Mouse (Mus musculus) layer of hippocampus, postnatal 25 days (tissue): ENCODE measurements at regions not wholly inside any gene's neighbourhood (a gene's known extent, or its start where the extent isn't known, plus 50 kb on each side); places are given as distances from the start of the nearest gene placed in this dataset.

Source experiments
- DNase-seq, 2 experiments: peaks; one replicate each; pipeline ENCODE4 v3.0.0; 2022; ENCODE audit warnings: mixed read lengths in 2 of 2, low spot score in 1 of 2; ENCODE audit errors: extremely low spot score in 1 of 2

DNA sequence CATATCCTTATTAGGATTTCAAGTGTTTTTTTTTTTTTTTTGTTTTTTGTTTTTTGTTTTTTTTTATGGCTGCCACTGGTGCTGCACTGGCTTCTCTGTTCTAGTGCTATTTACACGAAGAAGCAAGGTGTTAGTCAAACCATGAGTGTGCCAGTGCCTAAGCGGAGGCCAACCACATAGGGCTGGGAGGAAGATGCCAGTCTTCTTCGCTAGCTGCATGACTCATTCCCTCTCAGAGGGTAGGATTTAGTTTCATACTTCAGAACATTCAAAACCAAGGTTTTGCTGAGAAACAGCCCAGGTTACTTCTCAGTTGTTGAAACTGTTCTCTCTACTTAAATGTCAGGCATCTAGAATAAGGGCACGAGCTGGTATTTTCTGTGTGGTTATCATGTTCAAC lies 72.6 kb downstream of the Icos start:
- DNase-seq, result no peak

DNA sequence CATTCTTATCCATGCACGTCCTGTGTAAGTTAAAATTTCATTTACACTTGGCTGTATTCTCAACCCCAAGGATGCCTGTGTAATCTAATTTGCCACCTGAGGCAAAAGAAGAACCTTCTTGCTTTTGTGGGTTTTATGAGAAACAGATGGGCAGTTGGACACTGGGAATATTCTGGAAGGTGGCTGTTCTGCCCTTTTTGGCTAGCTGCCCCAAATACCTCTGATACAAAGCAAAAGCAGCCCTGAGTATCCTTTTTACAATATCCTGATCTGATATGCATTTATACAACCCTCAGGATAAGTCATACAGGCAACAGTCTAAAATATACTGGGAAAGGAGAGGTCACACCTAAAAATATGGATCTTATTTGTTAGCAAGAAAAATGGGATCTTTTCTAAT lies 75.9 kb downstream of the Icos start:
- DNase-seq, result no peak

DNA sequence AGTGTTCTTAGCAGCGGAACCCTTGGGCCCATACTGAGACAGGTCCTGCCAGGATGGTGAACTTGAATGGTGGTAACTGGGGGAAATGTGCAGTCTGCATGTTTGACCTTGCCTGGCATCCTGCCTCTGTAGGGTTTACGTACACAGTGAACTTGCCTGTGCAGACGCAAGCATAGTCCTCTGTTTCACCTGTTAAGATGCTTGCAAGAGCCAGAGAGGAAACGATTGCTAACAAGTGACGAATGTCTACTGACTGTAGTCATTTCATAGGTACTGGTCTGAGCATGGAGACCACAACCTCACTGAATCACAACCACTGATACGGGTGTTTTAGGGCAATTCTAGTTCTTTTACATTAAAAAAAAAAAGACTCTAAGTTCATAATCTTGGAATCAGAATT lies 76.7 kb downstream of the Icos start:
- DNase-seq, result no peak

DNA sequence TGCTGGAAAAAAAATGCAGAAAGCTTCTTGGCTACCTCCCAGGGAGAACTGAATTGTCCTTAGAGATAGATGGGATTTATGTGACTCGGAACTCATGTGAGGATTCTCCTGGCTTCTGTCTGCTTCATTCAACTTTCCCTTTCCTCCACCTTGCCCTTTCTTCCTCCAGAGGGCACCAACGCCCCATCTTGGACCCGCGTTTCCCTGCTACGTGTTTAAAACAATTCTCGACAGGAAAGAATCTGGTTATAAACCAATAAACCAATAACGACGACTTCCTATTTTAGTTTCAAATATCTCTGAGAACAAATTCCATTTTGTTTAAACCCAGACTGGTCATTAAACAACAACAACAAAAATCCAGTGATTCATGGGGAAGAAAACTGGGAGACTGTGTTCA lies 77.4 kb downstream of the Icos start:
- peak; percentile 38 to 73 for DNase-seq

DNA sequence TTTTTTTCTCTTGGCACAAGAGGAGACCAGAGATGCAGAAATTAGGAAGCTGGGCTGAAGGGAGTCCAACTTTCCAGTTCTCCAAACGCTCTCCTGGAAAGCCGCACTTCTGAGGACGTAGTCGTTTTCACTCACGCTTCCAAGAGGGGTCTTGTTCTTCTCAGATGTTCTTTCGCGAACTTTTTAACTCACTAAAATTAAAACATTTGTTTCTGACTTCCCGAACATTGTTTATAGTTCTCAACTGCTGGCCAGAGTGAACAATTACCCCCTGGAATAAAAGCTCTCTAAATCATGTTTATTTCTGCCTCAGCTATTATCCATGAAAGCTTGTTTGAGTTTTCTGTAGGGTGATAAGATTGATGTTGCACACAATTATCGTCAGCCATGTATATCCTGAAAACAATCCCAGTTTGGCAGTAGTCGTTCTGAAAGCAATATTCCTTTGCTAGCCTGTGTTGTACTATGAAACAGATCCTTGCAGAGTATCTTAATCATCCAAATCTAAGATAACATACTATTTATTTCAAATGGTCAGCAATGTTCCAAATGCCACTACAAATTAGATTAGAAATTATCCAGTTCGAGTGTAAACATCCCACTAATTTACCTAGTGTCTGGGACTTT lies 82.3 kb downstream of the Icos start:
- no peak for DNase-seq

DNA sequence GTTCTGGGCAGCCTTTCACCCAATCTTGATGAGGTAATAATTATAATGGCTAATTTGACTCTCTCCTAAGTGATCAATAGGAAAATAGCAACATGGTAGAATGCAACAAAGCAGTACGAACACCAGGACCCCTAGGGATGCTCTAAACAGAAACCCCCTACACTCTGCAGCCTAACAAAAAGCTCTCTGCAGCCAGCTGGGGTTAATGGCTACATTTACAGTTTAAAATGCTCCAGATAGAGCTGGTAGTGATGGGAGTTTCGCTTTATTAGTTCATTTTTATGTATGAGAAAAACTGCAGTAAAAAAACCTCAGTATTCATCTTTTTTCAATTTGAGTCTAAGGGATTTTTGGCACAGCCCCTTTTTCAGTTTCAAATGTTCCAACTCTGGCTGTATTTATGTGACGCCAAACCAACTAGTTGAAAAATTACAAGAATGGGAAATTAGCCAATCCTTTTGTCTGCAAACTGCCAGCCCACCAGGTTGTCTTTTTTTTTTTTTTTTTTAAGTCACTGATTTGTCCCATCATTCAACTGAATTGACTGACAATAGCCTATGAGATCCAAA lies 84.2 kb downstream of the Icos start:
- DNase-seq, result no peak

DNA sequence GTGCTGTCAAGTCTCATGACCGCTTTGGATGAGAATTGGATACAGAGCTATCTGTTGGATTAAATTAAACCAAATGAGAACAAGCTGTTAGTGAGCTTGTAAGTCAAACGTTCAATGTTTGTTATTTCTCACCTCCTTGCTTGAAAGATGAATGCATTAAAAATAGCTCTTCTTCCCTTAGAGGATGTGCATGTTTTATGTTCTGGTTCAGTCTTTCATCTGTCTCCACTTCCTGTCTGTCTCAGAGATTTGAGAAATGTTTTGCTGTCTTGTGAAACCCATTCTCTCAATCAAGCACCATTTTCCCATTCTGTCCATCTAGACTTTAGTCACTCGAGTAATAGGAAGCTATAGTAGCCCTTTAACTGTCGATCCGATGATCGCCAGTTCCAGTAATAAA lies 90.4 kb downstream of the Icos start:
- no peak for DNase-seq

DNA sequence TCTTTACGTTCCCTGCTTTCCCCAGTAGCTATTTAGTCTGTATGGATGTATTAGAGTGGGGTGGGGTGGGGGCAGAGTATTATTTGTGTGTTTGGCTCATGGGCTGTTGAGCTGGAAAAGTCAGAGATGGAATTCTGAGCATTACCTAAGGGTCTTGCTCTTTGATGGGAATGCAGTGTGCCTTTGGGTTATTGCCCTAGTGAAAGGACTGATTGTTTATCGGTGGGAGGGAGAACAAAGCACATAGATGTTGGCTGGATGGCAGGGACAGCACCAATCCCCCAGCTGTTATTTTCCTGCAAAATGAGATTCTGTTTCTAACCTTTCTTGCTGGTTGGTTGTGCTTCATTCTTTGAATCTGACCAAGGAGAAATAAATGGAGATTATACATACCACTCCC lies 96.4 kb downstream of the Icos start:
- DNase-seq, result no peak

DNA sequence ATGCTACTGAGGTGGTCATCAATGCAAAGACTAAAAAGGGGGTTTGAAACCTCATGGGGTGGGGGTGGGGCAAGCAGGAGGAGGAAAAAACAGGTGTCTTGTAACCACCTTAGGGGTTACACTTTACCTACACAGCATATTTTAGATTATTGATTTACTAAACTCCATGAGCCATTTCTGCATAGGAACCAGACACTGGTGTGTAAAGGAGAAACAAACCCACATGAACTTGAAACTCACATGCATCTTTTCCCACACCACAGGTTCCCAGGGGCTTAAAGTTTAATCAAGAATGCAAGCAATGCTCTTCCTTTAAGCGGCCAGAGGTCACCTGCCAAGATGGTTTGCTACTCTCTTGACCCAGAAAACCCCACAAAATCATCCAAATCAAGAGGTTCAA lies 97.6 kb downstream of the Icos start:
- DNase-seq, result no peak

DNA sequence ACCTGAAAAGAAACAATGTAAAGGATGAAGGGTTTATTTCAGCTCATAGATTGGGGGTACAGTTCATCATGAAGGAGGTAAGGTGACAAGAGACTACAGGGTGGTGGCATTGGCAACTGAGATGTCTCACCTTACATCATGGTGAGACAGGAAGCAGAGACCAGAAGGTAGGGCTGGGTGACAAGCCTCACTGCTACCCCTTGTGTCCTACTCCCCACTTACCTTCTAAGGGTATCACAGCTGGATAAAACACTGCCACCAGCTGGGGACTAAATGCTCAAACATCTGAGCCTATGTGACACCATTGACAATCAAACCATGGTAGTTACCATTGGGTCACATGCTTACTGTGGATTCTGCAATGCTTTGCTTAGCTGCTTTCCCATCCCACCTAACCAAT lies 107.0 kb downstream of the Icos start:
- DNase-seq, result no peak

DNA sequence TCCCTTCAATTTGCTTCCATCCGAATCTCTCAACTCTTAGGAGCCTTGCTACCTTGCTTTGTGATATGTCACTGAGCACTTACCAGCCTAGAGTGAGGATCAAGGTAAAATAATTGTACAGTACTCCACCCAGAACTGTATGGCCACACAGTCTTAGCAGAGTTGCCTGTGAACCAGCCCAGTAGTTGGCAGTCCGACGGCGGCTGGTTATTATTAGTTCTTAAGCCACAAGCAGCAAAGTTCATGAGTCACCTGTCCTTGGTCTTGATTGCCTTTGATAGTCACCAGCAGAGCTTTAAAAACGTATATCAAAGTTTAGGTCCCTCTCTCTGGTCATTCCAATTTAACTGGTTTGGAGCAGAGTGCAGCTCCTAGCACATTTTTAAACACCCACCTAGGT lies 109.1 kb downstream of the Icos start:
- no peak for DNase-seq

DNA sequence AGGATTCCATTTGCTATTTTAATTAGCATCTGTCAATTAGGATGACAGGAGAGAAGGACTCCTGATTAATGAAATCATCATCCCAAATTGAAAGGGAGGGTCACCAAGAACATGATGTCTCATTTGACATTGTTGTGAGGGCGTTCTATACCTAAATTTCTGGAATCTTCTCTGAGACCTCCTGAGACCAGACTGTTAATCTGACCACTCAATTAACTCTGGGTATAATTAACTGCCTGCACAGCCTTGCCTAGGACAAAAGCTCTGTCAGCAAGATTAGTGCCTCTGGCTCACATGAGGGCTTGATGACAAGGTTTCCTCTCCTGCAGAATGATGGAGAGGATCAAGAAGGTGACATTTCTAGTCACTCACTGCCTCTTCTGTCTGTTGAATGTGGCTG lies 113.1 kb downstream of the Icos start:
- no peak for DNase-seq

DNA sequence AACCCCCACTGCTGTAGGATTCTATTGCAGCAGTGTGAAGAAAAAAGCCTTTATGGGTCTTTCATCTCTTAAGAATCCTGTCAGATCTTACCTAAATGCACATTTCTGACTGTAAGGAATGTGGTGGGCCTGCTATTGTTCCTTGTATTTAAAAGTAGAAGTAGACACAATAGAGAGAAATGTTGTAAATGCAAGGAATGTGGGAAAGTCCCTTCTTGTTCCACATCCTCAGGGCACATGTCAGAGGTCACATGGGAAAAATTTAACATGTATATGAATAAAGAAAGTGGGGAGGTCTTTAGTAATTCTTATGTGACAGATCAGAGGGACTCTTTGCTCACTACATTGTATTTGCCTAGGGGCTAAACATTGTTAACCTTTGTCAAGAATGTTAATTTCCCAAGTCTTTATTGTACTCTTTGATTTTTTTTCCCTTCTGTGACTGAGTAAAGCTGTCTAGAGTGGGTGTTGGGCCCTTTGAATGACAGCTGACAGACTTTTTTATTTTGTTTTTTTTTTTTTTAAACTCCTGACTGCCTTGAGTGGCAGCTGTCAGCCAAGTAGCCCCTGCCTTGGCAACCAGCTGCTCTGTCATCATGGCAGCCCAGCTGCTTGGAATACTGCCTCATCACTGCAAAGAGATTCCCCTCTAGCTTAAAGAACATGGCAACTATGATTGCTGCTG lies 117.9 kb downstream of the Icos start:
- DNase-seq, result no peak

DNA sequence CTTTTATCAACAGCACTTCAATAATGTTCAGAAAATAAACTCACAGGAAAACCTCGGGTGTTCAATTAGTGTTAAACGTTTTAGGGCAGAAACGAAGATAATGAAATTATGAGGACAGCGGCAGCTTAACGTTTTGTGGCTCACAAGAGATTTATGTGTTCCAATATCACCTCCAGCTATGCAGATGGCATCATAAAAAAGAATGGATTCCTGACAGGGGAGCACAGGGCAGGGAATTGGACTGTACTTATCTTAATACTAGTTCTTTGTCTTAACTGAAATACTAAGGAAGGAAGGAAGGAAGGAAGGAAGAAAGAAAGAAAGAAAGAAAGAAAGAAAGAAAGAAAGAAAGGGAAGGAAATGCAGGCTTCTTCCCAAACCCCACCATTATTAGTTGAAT lies 121.6 kb downstream of the Icos start:
- no peak for DNase-seq

DNA sequence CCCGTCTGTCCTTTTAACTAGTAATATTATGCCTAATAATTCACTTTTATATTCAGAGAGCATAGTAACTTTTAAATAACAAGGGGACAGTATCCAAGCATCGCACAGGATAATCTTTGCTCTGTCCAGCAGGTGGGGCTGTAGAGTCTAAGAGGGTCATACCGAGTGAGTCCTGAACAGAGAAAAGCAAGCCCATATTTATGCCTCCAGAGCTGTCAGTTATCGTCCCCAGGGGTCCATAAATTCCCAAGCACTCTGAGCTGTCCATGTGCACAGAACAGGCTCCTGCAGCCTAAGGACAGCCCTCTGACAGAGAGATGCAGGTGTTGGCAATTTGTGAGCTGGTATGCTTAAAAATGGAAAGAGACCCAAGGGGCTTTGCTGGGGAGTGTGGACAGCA lies 124.0 kb downstream of the Icos start:
- DNase-seq, result peak in 1 of 2 experiments; percentile 31

DNA sequence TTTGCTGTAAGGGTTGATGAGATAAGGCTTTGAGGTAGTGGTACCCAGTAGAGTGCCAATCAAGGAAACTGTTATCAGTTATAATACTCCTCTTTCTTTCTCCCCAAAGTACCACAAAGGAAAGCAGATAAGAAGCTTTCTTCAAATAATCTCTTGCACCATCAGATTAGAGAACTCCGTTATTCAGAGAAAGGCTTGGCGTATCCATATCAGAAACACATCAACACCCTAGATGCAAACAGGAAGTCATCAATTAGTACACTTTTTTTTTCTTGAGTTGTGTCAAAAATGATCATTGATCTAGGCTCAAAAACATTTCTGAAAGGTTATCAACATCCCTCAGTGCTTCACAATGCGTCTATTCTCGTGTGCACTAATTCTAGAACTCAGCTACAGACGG lies 124.6 kb downstream of the Icos start:
- DNase-seq, result no peak

DNA sequence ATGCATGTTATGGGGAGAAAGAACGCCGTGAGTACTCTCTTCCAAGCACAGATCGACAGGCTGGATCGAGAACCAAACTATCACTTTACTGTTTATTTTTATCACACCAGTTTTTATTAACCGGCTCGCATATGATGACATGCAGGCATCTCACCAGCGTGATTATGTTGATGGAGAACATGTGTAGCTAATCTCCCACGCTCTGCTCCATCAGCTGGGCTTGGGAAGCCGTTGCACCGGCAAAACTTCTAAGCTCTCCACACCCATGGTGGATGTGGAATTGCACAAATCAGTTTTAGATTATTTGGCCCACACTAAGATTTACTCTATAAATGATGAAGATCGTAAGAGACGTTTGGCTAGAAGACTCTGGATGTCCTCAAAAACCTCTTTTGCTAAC lies 125.9 kb downstream of the Icos start:
- DNase-seq, result no peak

DNA sequence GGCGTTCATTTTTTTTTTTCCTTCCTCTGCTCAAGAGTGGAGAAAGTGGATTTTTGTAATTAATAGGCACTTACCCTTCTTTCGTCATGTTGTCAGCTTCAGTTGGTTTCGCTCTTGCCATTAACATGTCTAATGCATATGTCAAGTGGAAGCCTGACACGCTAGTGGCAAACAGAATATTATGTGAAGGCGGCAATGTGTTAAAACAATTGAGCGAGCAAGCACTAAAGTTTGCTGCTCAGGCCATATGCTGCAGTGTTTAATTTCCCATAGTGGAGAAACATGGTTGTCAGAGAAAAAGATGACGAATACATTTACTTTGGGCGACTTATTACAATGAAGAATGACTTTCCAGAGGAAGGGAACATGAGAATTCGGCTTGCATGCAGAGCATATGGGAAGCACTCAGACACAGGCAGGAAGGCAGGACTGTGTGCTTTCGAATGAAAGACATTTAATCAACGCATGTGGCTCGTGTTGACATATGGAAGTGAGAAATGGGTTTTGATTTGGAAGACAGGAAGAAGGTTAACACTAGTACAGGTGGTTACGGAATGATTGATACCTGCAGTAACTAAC lies 134.1 kb downstream of the Icos start:
- no peak for DNase-seq

DNA sequence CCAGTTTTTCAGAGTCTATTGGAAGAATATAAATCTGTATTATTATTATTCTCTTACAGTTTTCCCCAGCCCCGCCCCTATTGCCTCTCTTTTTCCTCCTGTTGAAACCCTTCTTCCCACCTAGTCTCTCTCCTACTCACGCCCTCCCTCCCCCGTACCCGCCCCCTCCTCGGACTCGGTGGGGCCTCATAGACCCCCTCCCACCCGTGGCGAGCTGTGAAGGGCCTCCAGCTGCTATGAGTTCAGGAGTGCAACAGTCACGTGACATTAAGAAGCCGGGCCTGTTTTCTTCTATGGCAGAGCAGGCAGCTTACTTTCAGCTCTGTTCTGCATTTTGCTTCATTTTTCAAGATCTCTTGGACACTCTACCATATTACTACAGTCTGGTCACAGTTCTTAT lies 139.8 kb downstream of the Icos start:
- no peak for DNase-seq

DNA sequence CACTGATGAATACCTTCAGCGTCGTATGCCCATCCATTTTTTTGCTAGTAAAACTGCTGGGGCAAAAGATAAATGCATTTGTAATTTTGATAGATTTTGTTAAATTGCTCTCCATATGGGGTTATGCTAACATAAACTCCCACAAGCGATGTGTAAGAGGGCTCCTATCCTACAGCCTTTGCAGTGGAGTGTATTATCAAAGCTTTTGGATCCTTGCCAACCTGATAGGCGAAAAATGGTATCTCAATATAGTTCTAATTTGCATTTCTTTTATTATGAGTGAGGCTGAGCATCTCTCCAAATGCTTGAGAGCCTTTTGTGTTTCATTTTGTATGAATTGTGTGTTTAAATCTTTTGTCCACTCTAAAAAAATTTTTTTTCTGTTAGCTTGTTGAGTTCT lies 140.3 kb downstream of the Icos start:
- no peak for DNase-seq

DNA sequence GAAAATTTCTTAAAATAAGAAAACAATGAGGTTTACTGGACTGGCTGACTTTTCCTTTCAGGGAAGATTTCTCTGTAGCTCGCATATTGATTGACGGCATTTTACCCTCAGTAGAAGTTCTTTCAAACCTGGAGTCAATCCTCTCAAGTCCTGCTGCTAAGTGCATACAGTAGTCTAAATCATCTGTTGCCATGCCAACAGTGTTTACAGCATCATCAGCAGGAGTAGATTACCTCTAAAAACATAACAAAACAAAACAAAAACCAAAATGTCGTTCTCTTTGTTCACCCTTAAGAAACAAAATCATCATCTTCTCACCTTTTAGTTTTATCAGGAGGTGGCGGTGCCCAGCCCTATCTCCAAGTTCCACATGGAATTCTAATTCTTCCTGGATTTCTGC lies 143.8 kb downstream of the Icos start:
- no peak for DNase-seq

DNA sequence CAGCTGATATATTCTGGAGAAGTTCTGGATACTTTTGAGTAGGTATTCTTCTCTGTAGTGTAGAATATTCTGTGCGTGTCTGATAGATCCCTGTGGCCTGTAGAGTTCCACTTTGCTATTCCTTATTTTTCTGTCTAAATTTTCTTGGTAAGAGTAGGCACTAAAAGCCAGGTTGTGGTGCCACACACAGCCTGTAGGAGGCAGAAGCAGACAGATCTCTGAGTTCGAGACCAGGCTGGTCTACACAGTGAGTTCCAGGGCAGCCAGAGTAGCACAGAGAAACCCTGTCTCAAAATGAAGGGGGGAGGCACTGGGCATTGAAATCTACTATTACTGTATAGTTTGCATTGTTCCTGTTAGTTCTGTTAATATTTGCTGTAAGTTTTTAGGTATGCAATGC lies 147.4 kb downstream of the Icos start:
- DNase-seq, result no peak
